Mouse (Mus musculus) regulatory T cell (primary cell): ENCODE measurements around the gene Sart1.
"Not testable (repeated sequence)": the region's sequence is repeated elsewhere in the genome, so short reads cannot be mapped to it uniquely, and the experiment has no call there.

ENCODE experiments used
- in situ Hi-C: fragments of 300-600 bp; cut with MboI, MseI; formaldehyde crosslinking; loops from one replicate; pipeline ENCODE4 v1.15.1; 2025; ENCODE audit warnings: high pct_unique_total_duplicates

Gene Sart1

GRCm38 (mm10) chr19:5414534-5414957, 26.0 kb upstream of the Sart1 start:
- in situ Hi-C loops = no loop called here

- in situ Hi-C loops = no loop called here
These were observed 25.3 kb upstream of the Sart1 start for GRCm38 (mm10) chr19:5413840-5414239.

GRCm38 (mm10) chr19:5411961-5412360, 23.5 kb upstream of the Sart1 start:
- in situ Hi-C loops = no loop called here

GRCm38 (mm10) chr19:5410641-5411040, 22.1 kb upstream of the Sart1 start:
- in situ Hi-C loops = no loop called here

GRCm38 (mm10) chr19:5409068-5409467, 20.6 kb upstream of the Sart1 start:
- in situ Hi-C loops = no loop called here

GRCm38 (mm10) chr19:5408057-5409001, 19.8 kb upstream of the Sart1 start:
- in situ Hi-C loops = no loop called here

GRCm38 (mm10) chr19:5407133-5407532, 18.6 kb upstream of the Sart1 start:
- in situ Hi-C loops = no loop called here

- in situ Hi-C loops = not testable (repeated sequence)
These were observed 18.1 kb upstream of the Sart1 start for GRCm38 (mm10) chr19:5406531-5407126.

- in situ Hi-C loops = no loop called here
These were observed 17.4 kb upstream of the Sart1 start for GRCm38 (mm10) chr19:5405924-5406323.

GRCm38 (mm10) chr19:5402293-5402692, 13.8 kb upstream of the Sart1 start, which contains the start of gene Tsga10ip:
TSS of gene Tsga10ip (minus strand) at chr19:5402526.
- in situ Hi-C loops = no loop called here

GRCm38 (mm10) chr19:5401073-5401472, 12.6 kb upstream of the Sart1 start:
- in situ Hi-C loops = not testable (repeated sequence)

- in situ Hi-C loops = no loop called here
These were observed 6.9 kb upstream of the Sart1 start for GRCm38 (mm10) chr19:5395371-5395770.

GRCm38 (mm10) chr19:5394168-5394567, 5.7 kb upstream of the Sart1 start:
- in situ Hi-C loops = no loop called here

- in situ Hi-C loops = no loop called here
These were observed 4.4 kb upstream of the Sart1 start for GRCm38 (mm10) chr19:5392892-5393291.

- in situ Hi-C loops = no loop called here
These were observed 1.9 kb upstream of the Sart1 start for GRCm38 (mm10) chr19:5390416-5390815.

- in situ Hi-C loops = no loop called here
These were observed 1.1 kb upstream of the Sart1 start for GRCm38 (mm10) chr19:5389647-5390046.

GRCm38 (mm10) chr19:5388011-5388441, 477 bp downstream of the Sart1 start:
- in situ Hi-C loops = no loop called here

GRCm38 (mm10) chr19:5384715-5385114, 3.8 kb downstream of the Sart1 start:
- in situ Hi-C loops = no loop called here

- in situ Hi-C loops = no loop called here
These were observed 5.2 kb downstream of the Sart1 start for GRCm38 (mm10) chr19:5383326-5383725.

- in situ Hi-C loops = no loop called here
These were observed 11.1 kb downstream of the Sart1 start for GRCm38 (mm10) chr19:5377446-5377845.

GRCm38 (mm10) chr19:5374748-5375147, 13.8 kb downstream of the Sart1 start:
- in situ Hi-C loops = no loop called here

GRCm38 (mm10) chr19:5374177-5374576, 14.3 kb downstream of the Sart1 start:
- in situ Hi-C loops = no loop called here

GRCm38 (mm10) chr19:5372724-5373123, 15.8 kb downstream of the Sart1 start:
- in situ Hi-C loops = no loop called here
